Mouse (Mus musculus): Measurements from ENCODE around the gene Il17rb.

DNA sequence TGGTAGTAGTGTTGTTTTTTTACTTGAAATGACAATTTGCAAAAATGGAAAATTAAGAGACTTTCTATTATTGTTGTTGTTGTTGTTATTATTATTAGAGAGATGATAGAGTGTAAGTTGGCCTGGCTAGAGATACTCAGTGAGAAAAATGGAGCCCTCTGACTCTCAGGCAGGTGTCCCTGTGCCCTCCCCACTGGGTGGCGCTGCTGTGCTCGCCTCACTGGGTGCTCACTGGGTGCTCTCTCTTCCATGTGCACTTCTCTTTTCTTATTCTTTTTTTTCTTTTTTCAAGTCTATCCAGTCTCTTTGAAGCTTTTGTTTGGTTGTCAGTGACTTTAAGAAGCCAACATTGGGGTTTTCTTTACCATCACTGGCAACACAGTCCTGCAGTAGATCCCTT is 18.7 kb upstream of the Il17rb start:
- TF ChIP-seq CTCF (IDR thresholded peaks at IDR 0.05; ENCODE audit: low read depth, low read length) (peak; percentile 76), EP300 (IDR thresholded peaks at IDR 0.05; ENCODE audit: insufficient read depth, low read depth, low read length) (no peak)
